Mouse (Mus musculus) C2C12 (cell line): Measurements from ENCODE around the gene Setx. TPM values are rescaled to one million over a fixed set of nuclear protein-coding genes. Genes with fewer than 3 reads are reported as not detected.
"Not testable (repeated sequence)": the region's sequence is repeated elsewhere in the genome, so short reads cannot be mapped to it uniquely, and the experiment has no call there.

Source experiments
- H3K27me3 ChIP-seq: one replicate; pipeline ENCODE4 v1.6.1; 2011; ENCODE audit not compliant: control insufficient read depth, insufficient read depth, insufficient read length
- H3K36me3 ChIP-seq: one replicate; pipeline ENCODE4 v1.6.1; 2011; ENCODE audit not compliant: control insufficient read depth, insufficient read depth
- H3K4me3 ChIP-seq: one replicate; pipeline ENCODE4 v1.5.1; 2011; ENCODE audit warnings: mild to moderate bottlenecking, control low read depth; ENCODE audit not compliant: poor library complexity, insufficient read depth, severe bottlenecking
- H3K79me2 ChIP-seq: one replicate; pipeline ENCODE4 v1.6.1; 2011; ENCODE audit not compliant: control insufficient read depth, insufficient read depth
- H3K79me3 ChIP-seq: one replicate; pipeline ENCODE4 v1.6.1; 2011; ENCODE audit warnings: low read depth, control low read depth
- H3ac ChIP-seq: one replicate; pipeline ENCODE3; 2011; ENCODE audit warnings: low read depth; ENCODE audit not compliant: control insufficient read depth, insufficient read length
- CEBPB ChIP-seq: IDR thresholded peaks from one replicate; pipeline ENCODE4 v1.6.1; 2011; ENCODE audit warnings: low read depth, mild to moderate bottlenecking, control low read depth, moderate library complexity
- CTCF ChIP-seq: IDR thresholded peaks from one replicate; pipeline ENCODE4 v1.5.1; 2011; ENCODE audit not compliant: control insufficient read depth, insufficient read depth, insufficient read length
- FOSL1 ChIP-seq: IDR thresholded peaks from one replicate; pipeline ENCODE4 v1.8.0; 2011; ENCODE audit warnings: mild to moderate bottlenecking, low read length; ENCODE audit not compliant: poor library complexity, insufficient read depth, severe bottlenecking
- MAX ChIP-seq: IDR thresholded peaks from one replicate; pipeline ENCODE4 v1.6.1; 2011; ENCODE audit warnings: mild to moderate bottlenecking, control low read depth
- MYOD1 ChIP-seq: IDR thresholded peaks from one replicate; pipeline ENCODE4 v1.6.1; 2011; ENCODE audit warnings: low read depth; ENCODE audit not compliant: control insufficient read depth, insufficient read length
- MYOG ChIP-seq: IDR thresholded peaks from one replicate; pipeline ENCODE4 v1.6.1; 2011; ENCODE audit not compliant: control insufficient read depth, insufficient read length; ENCODE audit errors: extremely low read depth
- USF1 ChIP-seq: IDR thresholded peaks from one replicate; pipeline ENCODE4 v1.6.1; 2011; ENCODE audit warnings: low read depth, mild to moderate bottlenecking, control low read depth, moderate library complexity
- polyA plus RNA-seq: library from polyadenylated mRNA; unstranded; fragments of >200 nt; fragmentation: generic; extraction: Trizol; gene quantifications from one replicate; pipeline ENCODE4 v1.2.1, GENCODE M21; 2012; ENCODE audit warnings: missing spikeins

Setx gene
- polyA plus RNA-seq, 1 experiment, result 4.7 TPM

DNA sequence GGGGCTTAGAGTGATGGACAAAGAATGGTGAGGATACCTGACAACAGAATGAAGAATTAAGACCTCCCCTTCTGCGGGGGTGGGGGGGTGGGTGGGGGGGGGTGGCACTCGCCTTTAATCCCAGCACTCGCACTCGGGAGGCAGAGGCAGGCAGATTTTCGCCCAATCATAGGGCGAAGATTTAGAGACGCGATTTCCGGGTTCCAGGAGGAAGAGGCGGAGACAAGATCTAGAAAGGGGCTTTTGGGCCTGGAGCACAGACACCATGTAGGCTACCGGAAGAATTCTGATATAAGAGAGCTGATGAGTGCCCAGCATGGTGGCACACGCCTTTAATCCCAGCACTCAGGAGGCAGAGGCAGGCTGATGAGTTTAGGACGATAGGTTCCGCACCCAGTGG is 24.3 kb upstream of the Setx start:
- no peaks in the 10 kb centered on the region for H3K27me3 ChIP-seq
- no peaks in the 10 kb centered on the region for H3K79me2 ChIP-seq
- H3K36me3 ChIP-seq, result no peaks in the 10 kb centered on the region
- no peak overlapping the region for H3K4me3 ChIP-seq
- TF ChIP-seq CTCF (no peak), CEBPB (no peak), USF1 (no peak), MAX (no peak), MYOG (no peak), FOSL1 (no peak), MYOD1 (no peak)
- H3K79me3 ChIP-seq, result no peaks in the 10 kb centered on the region
- no peak overlapping the region for H3ac ChIP-seq

DNA sequence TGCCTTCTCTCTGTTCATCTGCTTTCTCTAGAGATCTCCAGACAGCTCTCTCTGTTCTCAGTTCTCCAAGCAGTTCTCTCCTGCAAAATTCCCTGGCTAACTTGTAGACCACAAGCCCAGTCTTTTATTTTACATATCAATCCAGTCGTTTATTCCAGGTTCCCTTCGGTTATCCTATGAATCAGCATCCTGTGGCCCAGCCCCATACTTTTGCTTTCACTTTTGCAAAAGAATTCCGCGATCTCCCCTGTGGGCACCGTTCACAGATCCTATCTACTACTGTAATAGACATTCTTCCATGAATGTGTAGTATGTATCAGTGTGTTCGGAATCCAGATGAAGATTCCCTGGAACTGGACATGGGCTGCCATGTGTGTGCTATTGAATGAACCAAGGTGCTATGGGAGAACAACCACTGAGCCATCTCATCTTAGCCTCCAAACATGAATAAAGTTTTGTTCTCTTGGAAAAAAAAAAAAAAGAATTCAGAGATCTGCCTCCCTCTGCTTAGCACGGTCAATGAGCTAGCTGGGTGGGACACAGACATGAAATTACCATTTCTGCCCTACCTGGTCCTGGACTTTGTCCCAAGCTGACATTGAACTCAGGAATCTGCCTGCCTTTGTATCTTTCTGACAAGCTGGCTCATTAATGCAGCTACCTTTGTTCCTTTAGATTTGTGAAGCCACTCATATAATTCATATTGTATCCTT is 23.0 kb upstream of the Setx start:
- Histone ChIP-seq H3K79me3 (no peaks in the 10 kb centered on the region), H3K36me3 (no peaks in the 10 kb centered on the region), H3K27me3 (no peaks in the 10 kb centered on the region), H3K4me3 (peak overlapping the region; percentile 19), H3K79me2 (no peaks in the 10 kb centered on the region), H3ac (peak overlapping the region; percentile 35)
- no peak for TF ChIP-seq MAX

DNA sequence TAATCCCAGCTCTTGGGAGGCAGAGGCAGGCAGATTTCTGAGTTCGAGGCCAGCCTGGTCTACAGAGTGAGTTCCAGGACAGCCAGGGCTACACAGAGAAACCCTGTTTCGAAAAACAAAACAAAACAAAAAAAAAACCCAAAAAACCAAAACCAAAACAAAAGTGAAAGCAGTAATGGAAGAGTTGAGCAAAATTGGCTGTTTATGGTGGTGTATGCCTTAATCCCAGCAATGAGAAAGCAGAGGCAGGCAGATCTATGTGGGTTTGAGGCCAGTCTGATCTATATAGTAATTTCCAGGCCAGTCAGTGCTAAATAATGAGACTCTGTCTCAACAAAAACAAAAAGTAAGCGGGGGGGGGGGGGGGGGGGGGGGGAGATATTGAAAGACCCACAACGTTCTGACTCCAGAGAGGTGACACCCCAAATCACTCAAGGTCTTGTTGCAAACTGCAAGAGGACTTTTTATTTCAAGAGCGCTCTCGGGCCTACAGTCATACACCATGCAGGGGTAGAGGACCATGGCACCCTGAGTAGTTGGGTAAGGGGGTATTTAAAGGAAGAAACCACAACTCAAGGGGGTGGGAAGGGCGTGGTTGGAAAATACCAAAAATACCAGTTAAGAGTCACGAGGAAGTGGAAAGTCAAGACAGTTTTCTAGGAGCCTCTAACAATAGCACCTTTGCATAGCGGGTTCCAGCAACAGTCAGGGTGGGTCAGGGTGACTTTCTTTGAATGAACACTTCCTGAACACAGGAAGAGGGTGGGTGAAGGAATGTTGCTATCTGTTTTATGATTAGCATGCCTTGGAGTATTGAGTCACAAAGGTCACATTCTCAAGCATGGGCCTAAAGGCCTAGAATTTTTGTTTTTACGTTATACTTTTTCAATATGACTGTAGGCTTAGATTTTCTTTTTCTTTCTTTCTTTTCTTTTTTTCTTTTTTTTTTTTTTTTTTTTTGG is 21.3 kb upstream of the Setx start:
- not testable (repeated sequence) for H3K79me3 ChIP-seq, H3K27me3 ChIP-seq, H3K79me2 ChIP-seq, H3K36me3 ChIP-seq, H3K4me3 ChIP-seq, H3ac ChIP-seq

- no peaks in the 10 kb centered on the region for H3K36me3 ChIP-seq
- no peak overlapping the region for H3K4me3 ChIP-seq
- H3K79me3 ChIP-seq, result peaks cover 4% of the 10 kb centered on the region
- TF ChIP-seq MYOG (no peak), MYOD1 (no peak), FOSL1 (no peak), CTCF (no peak), CEBPB (no peak), MAX (no peak), USF1 (no peak)
- H3K27me3 ChIP-seq, result no peaks in the 10 kb centered on the region
- H3ac ChIP-seq, result no peak overlapping the region
- peaks cover 7% of the 10 kb centered on the region for H3K79me2 ChIP-seq
Observed at GRCm38 (mm10) chr2:29120969-29121368, 3.0 kb upstream of the Setx start.

GRCm38 (mm10) chr2:29122446-29122845 is 1.5 kb upstream of the Setx start:
- H3K27me3 ChIP-seq, result no peaks in the 10 kb centered on the region
- H3K79me3 ChIP-seq, result peaks cover 17% of the 10 kb centered on the region
- H3K79me2 ChIP-seq, result peaks cover 22% of the 10 kb centered on the region
- H3ac ChIP-seq, result no peak overlapping the region
- no peak for TF ChIP-seq FOSL1
- H3K36me3 ChIP-seq, result peaks cover 8% of the 10 kb centered on the region
- H3K4me3 ChIP-seq, result no peak overlapping the region

- Histone ChIP-seq H3K4me3 (peak overlapping the region; percentile 36), H3K27me3 (no peaks in the 10 kb centered on the region), H3K36me3 (peaks cover 18% of the 10 kb centered on the region), H3ac (peak overlapping the region; percentile 27), H3K79me3 (peaks cover 21% of the 10 kb centered on the region), H3K79me2 (peaks cover 26% of the 10 kb centered on the region)
- TF ChIP-seq MYOD1 (no peak), MYOG (no peak), USF1 (no peak), MAX (no peak), FOSL1 (no peak), CTCF (no peak), CEBPB (no peak)
Observed at GRCm38 (mm10) chr2:29124571-29124935, 572 bp downstream of the Setx start.
